In genomic region chr10:81626994-81627835, GRCm38 (mm10) we compare ENCODE assay signal across 8 mouse cellular contexts. TPM values are rescaled to one million over a fixed set of nuclear protein-coding genes. Genes with fewer than 3 reads are reported as not detected.
DNase-seq lines count a peak whose midpoint lies in the region; ATAC-seq lines count a peak whose summit lies in the region.

TSS of gene Sirt6 (minus strand) at chr10:81627797.

- peak; percentile 98 for DNase-seq in ZHBTc4 (ENCODE audit: low read depth, low spot score)
- peak; percentile 80 to 88 for DNase-seq in gastrocnemius, adult 8-10 months (ENCODE audit: low spot score in 2 of 2)
- peak; percentile 81 for DNase-seq in hindlimb bud, embryonic 11.5 days (ENCODE audit: extremely low spot score, low read depth, low spot score)
- DNase-seq in left cerebral cortex, adult 8-10 months (ENCODE audit: low spot score in 2 of 2) = peak; percentile 87 to 94
- peak; percentile 96 for DNase-seq in right cerebral cortex, postnatal 10 days (ENCODE audit: low spot score in 2 of 2)
- peak; percentile 82 for DNase-seq in urinary bladder, postnatal 25 days (ENCODE audit: low spot score)

- no peaks in the 10 kb centered on the region for H3K9me3 ChIP-seq in megakaryocyte, embryonic 14.5 days

- peaks cover 53% of the 10 kb centered on the region for H3K4me1 ChIP-seq in megakaryocyte, embryonic 14.5 days

- peaks cover 40% of the 10 kb centered on the region for H3K36me3 ChIP-seq in megakaryocyte, embryonic 14.5 days (replicated peaks; ENCODE audit: low read length)

- peak within 1 kb of the TSS; percentile 96 for H3K4me3 ChIP-seq in megakaryocyte, embryonic 14.5 days (replicated peaks)

- no peaks in the 10 kb centered on the region for H3K27me3 ChIP-seq in megakaryocyte, embryonic 14.5 days (replicated peaks)

- peak; percentile 91 for ATAC-seq in common myeloid progenitor, adult 5-6 weeks (replicated peaks; ENCODE audit: low read depth, poor library complexity, severe bottlenecking)

RNA-seq across cellular contexts. Expression of gene Sirt6, which starts in this region (rescaled TPM):
- total RNA-seq in common myeloid progenitor, adult 5-6 weeks (2017) = 3.7 and 5.2 TPM in 2 replicates
- 1 to 10 TPM; 3.1 to 5.4 (median 4.8) TPM for total RNA-seq in gastrocnemius, adult 8-10 months (2022)
- 10 to 100 TPM; 21.8 to 27.9 (median 25.2) TPM for total RNA-seq in left cerebral cortex, adult 8-10 months (2022)
- 121 and 174 TPM in 2 replicates for polyA plus RNA-seq in megakaryocyte, embryonic 14.5 days (2012; ENCODE audit: insufficient read depth, low replicate concordance)

Comparison
In these comparisons a context has a peak if more than half of its experiments do, and no peak if none do; other contexts are left out.
1. Peak in every context shown above with its lines: DNase-seq, ATAC-seq and H3K4me3 ChIP-seq.